Mouse (Mus musculus) brain, embryonic 14.5 days (tissue): ENCODE data around the gene Ift122.
A peak's percentile ranks its signal among the peaks of the same experiment; 100 is the strongest.

Experiments used
- CTCF ChIP-seq: fragments of 200-500 bp; IDR thresholded peaks from 2 replicates; pipeline ENCODE4 v1.5.1; 2012; ENCODE audit warnings: inconsistent platforms, mild to moderate bottlenecking, moderate library complexity, borderline replicate concordance; ENCODE audit not compliant: insufficient read depth, insufficient read length; ENCODE audit errors: extremely low read depth
- POLR2A ChIP-seq: fragments of 200-500 bp; IDR thresholded peaks from 2 replicates; pipeline ENCODE4 v1.6.1; 2012; ENCODE audit warnings: mild to moderate bottlenecking, inconsistent platforms, borderline replicate concordance; ENCODE audit not compliant: poor library complexity, insufficient read depth, insufficient read length, severe bottlenecking; ENCODE audit errors: extremely low read depth

DNA sequence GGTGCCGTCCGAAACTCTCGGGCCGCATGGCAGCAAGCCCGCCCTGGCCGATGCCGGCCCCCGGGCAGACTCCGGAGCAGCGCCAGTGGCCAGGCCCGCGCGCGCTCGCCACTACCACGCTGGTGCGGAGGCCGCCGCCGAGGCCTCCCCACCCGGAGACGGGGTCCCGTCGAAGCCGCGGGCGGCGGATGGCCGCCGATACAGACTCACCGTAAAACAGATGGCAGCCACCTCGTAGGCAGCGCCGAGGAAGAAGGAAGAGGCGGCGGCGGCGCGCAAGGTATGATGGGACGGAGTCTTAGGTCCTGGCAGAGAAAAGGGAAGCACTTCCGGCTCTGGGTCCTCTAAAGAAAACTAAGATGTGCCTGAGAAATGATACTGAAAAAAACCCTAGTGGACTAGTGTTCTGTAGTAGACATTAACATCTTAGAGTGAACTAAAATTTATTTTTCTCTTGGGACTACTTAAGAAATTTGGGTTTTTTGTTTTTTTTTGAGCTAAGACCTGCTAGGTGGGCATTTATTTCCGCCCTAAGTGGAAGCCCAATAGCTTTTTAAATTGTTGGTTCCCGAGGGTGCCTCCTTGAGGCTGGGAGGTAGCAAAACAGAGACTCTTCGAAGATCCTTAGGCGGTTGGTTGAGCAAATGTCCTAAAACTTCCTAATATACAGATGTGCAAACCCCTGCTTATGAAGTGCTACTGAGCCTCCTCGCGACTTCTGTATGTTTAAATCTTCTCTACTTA lies 44.6 kb upstream of the Ift122 start, which contains the start of gene Rpl32:
- TF ChIP-seq POLR2A (peak; percentile 74; the same call in 1 of the 2 replicates), CTCF (peak; percentile 47; the same call in 1 of the 2 replicates)
